Comparison of ENCODE assay signal across 17 mouse cellular contexts in the genomic region with DNA sequence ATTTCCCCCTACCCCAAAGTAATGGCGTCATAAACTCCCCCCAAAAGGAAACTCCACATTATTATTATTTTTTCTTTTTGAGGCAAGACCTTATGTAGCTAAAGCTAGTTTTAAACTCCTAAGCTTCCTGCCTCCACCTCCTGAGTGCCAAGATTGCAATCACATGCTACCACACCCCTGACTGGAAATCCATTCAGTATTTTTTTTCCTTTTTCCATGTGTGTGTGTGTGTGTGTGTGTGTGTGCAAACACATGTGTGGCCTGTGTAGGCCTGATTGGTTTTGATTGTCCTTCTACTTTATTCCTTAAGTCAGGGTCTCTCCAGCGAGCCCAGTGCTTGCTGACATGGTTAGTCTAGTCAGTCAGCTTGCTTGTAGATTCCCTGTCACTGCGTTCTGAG. TPM values are rescaled to one million over a fixed set of nuclear protein-coding genes. Genes with fewer than 3 reads are reported as not detected.
"Had no signal": no experiment of that assay in that cellular context is flagged by ENCODE, and none has a peak within 500 bp of the region (broad histone marks: within the 10 kb centered on the region; RNA-seq: fewer than 3 reads in every experiment).

No protein-coding gene starts in this region.

- H3K4me3 ChIP-seq: layer of hippocampus, adult 2 months; limb, embryonic 13.5 days; liver, embryonic 15.5 days; megakaryocyte, embryonic 14.5 days had no signal

- H3K9ac ChIP-seq: limb, embryonic 13.5 days; liver, embryonic 15.5 days; lung, embryonic 14.5 days had no signal

- H3K27me3 ChIP-seq: limb, embryonic 13.5 days; liver, embryonic 15.5 days had no signal

- H3K36me3 ChIP-seq: limb, embryonic 13.5 days; liver, embryonic 15.5 days had no signal

- H3K9me3 ChIP-seq: limb, embryonic 13.5 days; liver, embryonic 15.5 days; megakaryocyte, embryonic 14.5 days had no signal

- DNase-seq: kidney, adult 2 months; kidney, postnatal 36 days; lung, embryonic 14.5 days; lung, postnatal 14 days; right cerebral cortex, postnatal 25 days; thymus, postnatal 36 days had no signal

- ATAC-seq: midbrain, embryonic 16.5 days had no signal

- H3K4me1 ChIP-seq: limb, embryonic 13.5 days had no signal

- H3K27ac ChIP-seq: layer of hippocampus, adult 2 months; limb, embryonic 13.5 days; liver, embryonic 15.5 days; macrophage had no signal

- H3K4me2 ChIP-seq: limb, embryonic 13.5 days; liver, embryonic 11.5 days; liver, embryonic 15.5 days; lung, embryonic 14.5 days; midbrain, embryonic 11.5 days had no signal

RNA-seq across cellular contexts. Expression of a gene that starts 53.3 kb away (rescaled TPM):
- total RNA-seq: layer of hippocampus, adult 2 months; layer of hippocampus, postnatal 10 days; left cerebral cortex, postnatal 36 days had no signal
- polyA plus RNA-seq: limb, embryonic 13.5 days; liver, embryonic 11.5 days; liver, embryonic 15.5 days; lung, embryonic 14.5 days; macrophage; midbrain, embryonic 11.5 days; midbrain, embryonic 16.5 days; neural tube, embryonic 14.5 days had no signal
